Mouse (Mus musculus) erythroid progenitor cell, adult 5-6 weeks (primary cell): ENCODE results near the gene Adamtsl3. TPM values are rescaled to one million over a fixed set of nuclear protein-coding genes. Genes with fewer than 3 reads are reported as not detected.

Experiments
- ATAC-seq: replicated peaks from 2 replicates; pipeline ENCODE4 v1.8.0; 2016; ENCODE audit warnings: moderate number of reproducible peaks, mild to moderate bottlenecking, moderate TSS enrichment, inconsistent platforms; ENCODE audit not compliant: poor library complexity, low FRiP score, severe bottlenecking
- total RNA-seq, 2 experiments: library from RNA; stranded (forward) in 1 of 2; stranded (reverse) in 1 of 2; fragments of 150-400 nt in 1 of 2; fragments of 186-747, 209-891 nt in 1 of 2; gene quantifications; 2 replicates each; pipeline versions ENCODE4 v1.2.3 to v1.2.4; 2015 to 2017; ENCODE audit warnings: low replicate concordance in 2 of 2

The Adamtsl3 gene
- total RNA-seq, 2 experiments from 2014 or later = not detected

- no peak for ATAC-seq
Measured at GRCm38 (mm10) chr7:82359146-82359545, 23.7 kb downstream of the Adamtsl3 start.

- ATAC-seq = no peak
Measured at GRCm38 (mm10) chr7:82359674-82360073, 24.2 kb downstream of the Adamtsl3 start.

- no peak for ATAC-seq
Measured at GRCm38 (mm10) chr7:82360186-82360585, 24.7 kb downstream of the Adamtsl3 start.

- no peak for ATAC-seq
Measured at GRCm38 (mm10) chr7:82361127-82361526, 25.6 kb downstream of the Adamtsl3 start.

GRCm38 (mm10) chr7:82364567-82364966, 29.1 kb downstream of the Adamtsl3 start:
- no peak for ATAC-seq

- ATAC-seq = no peak
Measured at GRCm38 (mm10) chr7:82366056-82366455, 30.6 kb downstream of the Adamtsl3 start.

- no peak for ATAC-seq
Measured at GRCm38 (mm10) chr7:82366471-82366870, 31.0 kb downstream of the Adamtsl3 start.

- ATAC-seq = no peak
Measured at GRCm38 (mm10) chr7:82368047-82368446, 32.6 kb downstream of the Adamtsl3 start.

GRCm38 (mm10) chr7:82370132-82370531, 34.6 kb downstream of the Adamtsl3 start:
- no peak for ATAC-seq

GRCm38 (mm10) chr7:82371411-82371810, 35.9 kb downstream of the Adamtsl3 start:
- ATAC-seq = no peak

GRCm38 (mm10) chr7:82378311-82378710, 42.8 kb downstream of the Adamtsl3 start:
- no peak for ATAC-seq

GRCm38 (mm10) chr7:82379765-82380164, 44.3 kb downstream of the Adamtsl3 start:
- ATAC-seq = no peak

- no peak for ATAC-seq
Measured at GRCm38 (mm10) chr7:82382843-82383535, 47.5 kb downstream of the Adamtsl3 start.

- ATAC-seq = no peak
Measured at GRCm38 (mm10) chr7:82383536-82383848, 48.0 kb downstream of the Adamtsl3 start.

- no peak for ATAC-seq
Measured at GRCm38 (mm10) chr7:82387121-82387520, 51.6 kb downstream of the Adamtsl3 start.

- ATAC-seq = no peak
Measured at GRCm38 (mm10) chr7:82394435-82395186, 59.1 kb downstream of the Adamtsl3 start.

GRCm38 (mm10) chr7:82395239-82395638, 59.7 kb downstream of the Adamtsl3 start:
- no peak for ATAC-seq

GRCm38 (mm10) chr7:82395751-82396512, 60.4 kb downstream of the Adamtsl3 start:
- ATAC-seq = no peak

GRCm38 (mm10) chr7:82396869-82397268, 61.4 kb downstream of the Adamtsl3 start:
- ATAC-seq = no peak

- ATAC-seq = no peak
Measured at GRCm38 (mm10) chr7:82397632-82398031, 62.1 kb downstream of the Adamtsl3 start.
